Mouse (Mus musculus): ENCODE measurements around the gene Smox.

The Smox gene

GRCm38 (mm10) chr2:131560205-131560919 lies 69.1 kb downstream of the Smox start:
- DNase-seq, result no peak

DNA sequence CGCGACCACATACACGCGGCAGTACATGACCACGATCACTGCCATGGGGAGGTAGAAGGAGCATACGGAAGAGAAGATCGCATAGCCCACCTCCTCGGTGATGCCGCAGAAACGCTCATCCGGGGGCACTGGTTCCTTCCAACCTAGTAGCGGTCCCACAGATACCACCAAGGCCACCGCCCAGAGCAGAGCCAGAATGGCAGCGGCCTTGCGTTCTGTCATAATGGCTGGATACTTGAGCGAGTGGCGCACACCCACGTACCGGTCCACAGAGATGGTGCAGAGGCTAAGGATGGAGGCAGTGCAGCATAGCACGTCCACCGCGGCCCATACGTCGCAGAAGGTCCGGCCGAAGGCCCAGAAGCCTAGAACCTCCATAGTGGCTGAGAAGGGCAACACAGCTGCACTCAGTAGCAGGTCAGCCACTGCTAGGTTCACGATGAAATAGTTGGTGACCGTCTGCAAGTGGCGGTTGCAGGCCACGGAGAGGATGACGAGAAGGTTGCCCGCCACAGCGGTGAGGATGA lies 70.1 kb downstream of the Smox start:
- DNase-seq, result no peak

- no peak for DNase-seq
Measured at GRCm38 (mm10) chr2:131561891-131562585, 70.7 kb downstream of the Smox start, which contains the start of gene Adra1d. Adra1d (minus strand) TSS chr2:131562283.

- DNase-seq, result peak; percentile 19
Measured at GRCm38 (mm10) chr2:131562586-131563122, 71.4 kb downstream of the Smox start.

All from thymus, postnatal 4 days (tissue).